Mouse (Mus musculus) forebrain, embryonic 12.5 days (tissue): ENCODE measurements around the gene Rsbn1. TPM values are rescaled to one million over a fixed set of nuclear protein-coding genes. Genes with fewer than 3 reads are reported as not detected.

Experiments used
- ATAC-seq: fragments of 200-750 bp; cut with Nextera tagmentation; 2 replicates; pipeline ENCODE4 v1.8.0; 2017; ENCODE audit warnings: moderate TSS enrichment; ENCODE audit not compliant: low FRiP score
- H3K27ac ChIP-seq: fragments of 300-500 bp; sonication (generic); 2 replicates; pipeline ENCODE4 v1.5.1; 2016; ENCODE audit warnings: mild to moderate bottlenecking
- H3K27me3 ChIP-seq: fragments of 300-500 bp; sonication (generic); 2 replicates; pipeline ENCODE4 v1.6.1; 2016; ENCODE audit warnings: mild to moderate bottlenecking
- H3K36me3 ChIP-seq: fragments of 300-500 bp; sonication (generic); replicated peaks from 2 replicates; pipeline ENCODE4 v1.6.1; 2016; ENCODE audit warnings: mild to moderate bottlenecking
- H3K4me1 ChIP-seq: fragments of 300-500 bp; sonication (generic); 2 replicates; pipeline ENCODE4 v1.6.1; 2016
- H3K4me2 ChIP-seq: fragments of 300-500 bp; sonication (generic); 2 replicates; pipeline ENCODE4 v1.6.1; 2016; ENCODE audit warnings: mild to moderate bottlenecking, moderate library complexity
- H3K4me3 ChIP-seq: fragments of 300-500 bp; sonication (generic); replicated peaks from 2 replicates; pipeline ENCODE4 v1.5.1; 2016; ENCODE audit warnings: mild to moderate bottlenecking
- H3K9ac ChIP-seq: fragments of 300-500 bp; sonication (generic); 2 replicates; pipeline ENCODE4 v1.6.1; 2016; ENCODE audit warnings: mild to moderate bottlenecking
- H3K9me3 ChIP-seq: fragments of 300-500 bp; sonication (generic); 2 replicates; pipeline ENCODE4 v1.6.1; 2016
- WGBS: fragments of 180-500 bp; shearing (Covaris S2); methylation state at CpG from one replicate; pipeline ENCODE4 v1.1.7; 2016; 5-methylcytosine and 5-hydroxymethylcytosine counted together
- polyA plus RNA-seq: library from polyadenylated mRNA; unstranded; fragments of >200 nt; fragmentation: Nextera tagmentation; extraction: Ambion mirVana; gene quantifications from 2 replicates; pipeline ENCODE4 v1.2.1, GENCODE M21; 2016

Gene Rsbn1
- polyA plus RNA-seq, 1 experiment from 2014 or later, result 23.2 TPM

- Histone ChIP-seq H3K9me3 (no peaks in the 10 kb centered on the region), H3K4me2 (no peak overlapping the region), H3K27ac (no peak overlapping the region), H3K27me3 (no peaks in the 10 kb centered on the region), H3K9ac (no peak overlapping the region), H3K4me3 (no peak overlapping the region), H3K4me1 (no peaks in the 10 kb centered on the region), H3K36me3 (peaks cover 32% of the 10 kb centered on the region)
- no peak for ATAC-seq
- WGBS, result 84% methylated on average over 2 of the region's 2 CpGs
Measured at GRCm38 (mm10) chr3:104011972-104012371, 98.1 kb downstream of the Rsbn1 start.

Other genes with a start within 250 kb of the Rsbn1 start
- gene Olfml3, start 176.1 kb upstream of the Rsbn1 start, polyA plus RNA-seq, result 5.3 and 7.2 TPM in 2 replicates
- not detected in 2 replicates for gene Gm10964, start 174.8 kb upstream of the Rsbn1 start, polyA plus RNA-seq
- 18.2 and 18.5 TPM in 2 replicates for gene Hipk1, start 122.6 kb upstream of the Rsbn1 start, polyA plus RNA-seq
- gene Dclre1b, start 104.7 kb upstream of the Rsbn1 start, polyA plus RNA-seq, result 29.7 and 32.4 TPM in 2 replicates
- 23.7 and 23.9 TPM in 2 replicates for gene Ap4b1, start 104.6 kb upstream of the Rsbn1 start, polyA plus RNA-seq
- gene Gm43064, start 104.5 kb upstream of the Rsbn1 start, polyA plus RNA-seq, result 0.10 TPM in 1 of 2 replicates, not detected in the other
- 0.28 and 0.42 TPM in 2 replicates for gene Bcl2l15, start 81.5 kb upstream of the Rsbn1 start, polyA plus RNA-seq
- gene Ptpn22, start 54.3 kb upstream of the Rsbn1 start, polyA plus RNA-seq, result 0.29 and 0.31 TPM in 2 replicates
- gene Phtf1, start 54.0 kb downstream of the Rsbn1 start, polyA plus RNA-seq, result 49.9 and 52.9 TPM in 2 replicates